Mouse (Mus musculus) midbrain, postnatal 0 days (tissue): ENCODE measurements at regions not wholly inside any gene's neighbourhood (a gene's known extent, or its start where the extent isn't known, plus 50 kb on each side); places are given as distances from the start of the nearest gene placed in this dataset.

Experiments used
- ATAC-seq: fragments of 200-750 bp; cut with Nextera tagmentation; 2 replicates; pipeline ENCODE4 v1.8.0; 2017; ENCODE audit warnings: moderate number of reproducible peaks, mild to moderate bottlenecking, moderate TSS enrichment, moderate library complexity; ENCODE audit not compliant: low FRiP score
- DNase-seq: peaks from one replicate; pipeline ENCODE4 v3.0.0-alpha.2; 2015; ENCODE audit warnings: low spot score
- H3K27ac ChIP-seq: fragments of 300-500 bp; sonication (generic); 2 replicates; pipeline ENCODE4 v1.5.1; 2014; ENCODE audit warnings: low read depth, mild to moderate bottlenecking, low read length, mixed read lengths
- H3K27me3 ChIP-seq: fragments of 300-500 bp; sonication (generic); 2 replicates; pipeline ENCODE4 v1.6.1; 2014; ENCODE audit warnings: low read length, control low read depth, mixed read lengths; ENCODE audit not compliant: insufficient read depth
- H3K36me3 ChIP-seq: fragments of 300-500 bp; sonication (generic); 2 replicates; pipeline ENCODE4 v1.6.1; 2014; ENCODE audit warnings: low read length, control low read depth, mixed read lengths; ENCODE audit not compliant: insufficient read depth
- H3K4me1 ChIP-seq: fragments of 300-500 bp; sonication (generic); 2 replicates; pipeline ENCODE4 v1.6.1; 2014; ENCODE audit warnings: mild to moderate bottlenecking, control low read depth, antibody characterized with exemption, low read length, mixed read lengths; ENCODE audit not compliant: insufficient read depth
- H3K4me2 ChIP-seq: fragments of 300-500 bp; sonication (generic); 2 replicates; pipeline ENCODE4 v1.6.1; 2014; ENCODE audit warnings: low read depth, mild to moderate bottlenecking, low read length, mixed read lengths; ENCODE audit not compliant: poor library complexity, severe bottlenecking
- H3K4me3 ChIP-seq: fragments of 300-500 bp; sonication (generic); 2 replicates; pipeline ENCODE4 v1.5.1; 2014; ENCODE audit warnings: low read depth, mild to moderate bottlenecking, low read length, moderate library complexity
- H3K9ac ChIP-seq: fragments of 300-500 bp; sonication (generic); replicated peaks from 2 replicates; pipeline ENCODE4 v1.6.1; 2014; ENCODE audit warnings: mild to moderate bottlenecking, low read length, moderate library complexity, mixed read lengths; ENCODE audit not compliant: poor library complexity, severe bottlenecking
- H3K9me3 ChIP-seq: fragments of 300-500 bp; sonication (generic); 2 replicates; pipeline ENCODE4 v1.6.1; 2016; ENCODE audit warnings: low read length, control low read depth
- CTCF ChIP-seq: IDR thresholded peaks from 2 replicates; pipeline ENCODE4 v1.5.1; 2016; ENCODE audit warnings: antibody characterized with exemption, mild to moderate bottlenecking
- WGBS: fragments of 180-500 bp; shearing (Covaris S2); extraction: QIAGEN DNeasy Blood & Tissue Kit; methylation state at CpG from one replicate; pipeline ENCODE4 v1.1.7; 2014; 5-methylcytosine and 5-hydroxymethylcytosine counted together

DNA sequence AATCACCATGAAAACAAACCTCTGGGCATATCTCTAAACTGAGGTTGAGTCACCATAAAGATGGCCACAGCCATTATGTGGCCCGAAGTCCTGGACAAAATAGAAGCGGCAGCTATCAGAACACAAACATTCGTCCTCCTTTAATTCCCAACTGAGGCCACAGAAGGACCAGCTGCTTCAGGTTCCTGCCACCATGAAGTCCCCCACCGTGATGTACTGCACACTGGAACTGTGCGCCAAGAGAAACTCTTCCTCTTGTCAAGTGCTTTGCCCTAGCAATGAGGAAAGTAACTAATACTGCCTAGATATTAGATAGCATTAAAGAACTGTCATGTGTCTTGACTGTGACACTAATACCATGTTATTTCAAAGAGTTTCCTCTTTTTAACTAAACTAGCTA lies 54.4 kb upstream of the Pgm2 start:
- H3K36me3 ChIP-seq, result no peaks in the 10 kb centered on the region
- no peak overlapping the region for H3K27ac ChIP-seq
- H3K4me3 ChIP-seq, result no peak overlapping the region
- H3K4me1 ChIP-seq, result no peaks in the 10 kb centered on the region
- no peak overlapping the region for H3K4me2 ChIP-seq
- ATAC-seq (no peak), DNase-seq (no peak)
- no peak overlapping the region for H3K9ac ChIP-seq
- H3K27me3 ChIP-seq, result no peaks in the 10 kb centered on the region
- WGBS, result 95% methylated on average over 5 of the region's 5 CpGs
- no peak for TF ChIP-seq CTCF
- H3K9me3 ChIP-seq, result no peaks in the 10 kb centered on the region

DNA sequence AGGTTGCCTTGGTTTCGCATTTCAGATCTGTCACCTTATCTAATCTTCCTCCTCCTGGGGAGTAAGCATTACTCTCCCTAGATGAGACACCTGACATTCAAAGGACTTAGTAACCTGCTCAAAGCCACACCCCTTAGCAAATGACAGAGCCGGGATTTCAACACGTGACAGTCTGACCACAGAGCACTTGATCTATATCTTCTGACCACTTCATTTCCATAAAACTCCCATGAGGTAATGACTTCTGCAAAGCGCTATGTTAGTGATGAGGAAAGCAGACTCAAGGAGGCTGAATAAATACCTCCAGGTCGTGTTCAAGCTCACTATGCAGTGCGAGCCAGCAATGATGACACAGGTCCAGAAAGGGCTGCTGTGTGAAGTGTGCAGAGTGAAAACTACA lies 52.1 kb upstream of the Pgm2 start:
- Histone ChIP-seq H3K4me2 (no peak overlapping the region), H3K9ac (no peak overlapping the region), H3K27me3 (no peaks in the 10 kb centered on the region), H3K9me3 (no peaks in the 10 kb centered on the region), H3K4me1 (no peaks in the 10 kb centered on the region), H3K27ac (no peak overlapping the region), H3K36me3 (no peaks in the 10 kb centered on the region), H3K4me3 (no peak overlapping the region)
- 86% methylated on average over 6 of the region's 6 CpGs for WGBS
- ATAC-seq (no peak), DNase-seq (no peak)
- TF ChIP-seq CTCF, result no peak
